Mouse (Mus musculus): Measurements from ENCODE around the gene Sdhc.
"Not testable (repeated sequence)": the region's sequence is repeated elsewhere in the genome, so short reads cannot be mapped to it uniquely, and the experiment has no call there.

Gene Sdhc

DNA sequence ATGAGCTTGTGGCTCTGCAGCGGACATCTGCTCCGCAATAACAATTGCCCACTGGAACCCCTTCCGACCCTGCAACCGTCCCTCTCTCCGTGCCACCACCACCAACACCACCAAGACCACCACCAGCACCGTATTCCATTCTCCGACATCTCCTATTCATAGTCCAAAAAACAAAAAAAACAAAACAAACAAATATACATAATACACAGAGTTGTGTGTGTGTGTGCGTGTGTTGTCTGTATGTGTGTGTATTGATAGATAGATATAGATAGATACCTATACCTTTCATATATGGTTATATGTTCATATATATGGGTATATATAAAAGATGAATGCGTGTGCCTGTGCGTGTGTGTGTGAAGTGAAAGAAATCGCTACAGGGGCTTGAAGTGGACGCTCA lies 72.0 kb downstream of the Sdhc start:
- not testable (repeated sequence) for DNase-seq

DNA sequence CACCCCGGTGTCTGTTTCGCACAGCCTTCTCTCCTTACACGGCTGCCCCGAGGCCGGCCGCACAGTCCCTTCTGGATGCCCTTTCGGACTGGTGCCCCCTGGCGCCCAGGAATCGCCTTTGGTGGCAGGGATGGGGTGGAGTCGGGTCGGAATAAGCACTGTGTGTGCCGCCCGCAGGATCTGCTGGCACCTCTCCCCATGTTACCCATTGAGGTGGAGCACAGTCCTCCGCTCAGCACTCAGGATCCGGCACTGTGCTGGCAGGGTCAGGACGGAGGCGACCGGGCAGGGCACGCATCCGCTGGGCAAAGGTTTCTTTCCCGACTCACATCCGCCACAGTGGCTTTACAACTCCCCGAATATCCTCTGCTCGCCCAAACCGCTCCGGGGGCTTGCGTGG lies 72.4 kb downstream of the Sdhc start:
- DNase-seq, result not testable (repeated sequence)

DNA sequence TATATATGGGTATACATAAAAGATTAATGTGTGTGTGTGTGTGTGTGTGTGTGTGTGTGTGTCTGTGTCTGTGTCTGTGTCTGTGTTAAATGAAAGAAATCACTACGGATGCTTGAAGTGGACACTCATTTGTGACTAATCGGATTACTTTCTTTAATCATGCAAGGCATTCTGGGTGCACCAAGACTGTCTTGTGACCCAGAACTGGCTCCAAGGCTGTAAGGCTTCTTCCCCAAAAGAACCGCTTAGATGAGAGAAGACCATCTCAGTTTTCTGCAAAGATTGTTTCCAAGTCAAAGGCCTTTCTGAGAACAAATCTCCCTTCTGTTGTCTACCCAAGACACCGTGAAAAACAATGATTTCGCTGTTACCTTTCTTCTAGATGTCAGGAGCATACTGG lies 73.2 kb downstream of the Sdhc start:
- not testable (repeated sequence) for DNase-seq
